Mouse (Mus musculus) mammary gland, adult 2 months (tissue): Measurements from ENCODE around the gene Gm3099. TPM values are rescaled to one million over a fixed set of nuclear protein-coding genes. Genes with fewer than 3 reads are reported as not detected.

Experiments used
- polyA plus RNA-seq: library from polyadenylated mRNA; depleted of rRNA; stranded (reverse); fragments of >200 nt; gene quantifications from 2 replicates; pipeline ENCODE4 v1.2.3, GENCODE M21; 2012; ENCODE audit warnings: low replicate concordance; rRNA removed

Gm3099 gene
- polyA plus RNA-seq: not detected in 2 replicates

DNA sequence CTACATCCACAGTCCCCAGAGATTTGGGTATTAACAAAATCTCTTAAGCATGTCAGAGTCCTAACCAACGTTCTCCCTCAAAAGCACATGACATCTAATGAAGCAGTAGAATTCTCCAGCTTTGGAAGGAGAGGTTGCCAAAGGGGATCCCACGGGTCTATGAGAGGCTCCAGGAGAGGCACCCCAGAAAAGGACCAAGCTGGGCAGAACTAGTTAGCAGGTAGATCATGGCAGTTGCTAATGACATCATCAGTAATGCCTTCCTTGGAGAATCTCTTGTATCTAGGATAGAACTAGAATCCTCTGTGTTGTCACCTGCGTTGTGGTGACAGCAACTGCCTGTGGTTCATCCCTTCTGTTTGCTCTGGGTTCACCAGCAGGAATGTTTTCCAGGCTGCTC is at the start of gene Gm3099:
TSS of gene Gm3099 (plus strand) at position 301 of the 400 bp plus-strand sequence.

DNA sequence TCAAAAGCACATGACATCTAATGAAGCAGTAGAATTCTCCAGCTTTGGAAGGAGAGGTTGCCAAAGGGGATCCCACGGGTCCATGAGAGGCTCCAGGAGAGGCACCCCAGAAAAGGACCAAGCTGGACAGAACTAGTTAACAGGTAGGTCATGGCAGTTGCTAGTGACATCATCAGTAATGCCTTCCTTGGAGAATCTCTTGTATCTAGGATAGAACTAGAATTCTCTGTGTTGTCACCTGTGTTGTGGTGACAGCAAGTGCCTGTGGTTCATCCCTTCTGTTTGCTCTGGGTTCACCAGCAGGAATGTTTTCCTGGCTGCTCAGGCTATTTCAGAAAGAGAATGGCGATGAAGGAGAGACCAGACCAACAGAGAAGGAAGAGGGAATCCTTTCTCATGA is 34.9 kb upstream of the Gm3099 start, which contains the start of gene Gm3095:
TSS of gene Gm3095 (plus strand) at position 301 of the 400 bp plus-strand sequence.

DNA sequence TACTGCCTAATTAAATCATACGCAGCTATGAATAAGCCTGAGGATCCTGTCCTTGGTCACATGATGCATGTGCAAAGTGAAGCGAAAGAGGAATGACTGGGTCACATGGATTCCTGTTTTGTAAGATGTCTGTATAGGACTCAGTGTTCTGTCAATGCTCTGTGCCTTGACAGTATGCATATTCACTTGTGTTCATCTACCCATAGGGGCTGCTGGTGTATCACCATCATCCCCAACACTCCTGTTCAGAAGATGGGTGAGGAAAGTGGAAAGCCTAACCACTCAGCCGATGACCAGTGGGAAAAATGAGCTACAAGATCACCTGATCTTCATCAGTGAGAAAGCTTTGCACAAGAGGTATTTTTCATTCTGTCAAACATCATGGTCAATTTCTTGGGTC is 25.4 kb downstream of the Gm3099 start, which contains the start of gene Gm5796:
TSS of gene Gm5796 (plus strand) at position 301 of the 400 bp plus-strand sequence.

Other genes starting within 250 kb of the Gm3099 start
- 0.55 TPM in 1 of 2 replicates, not detected in the other for gene Gm3002, start 188.3 kb upstream of the Gm3099 start, polyA plus RNA-seq
- not detected in 2 replicates for gene Gm3033, start 152.1 kb upstream of the Gm3099 start, polyA plus RNA-seq
- gene Gm2916, start 114.2 kb upstream of the Gm3099 start, polyA plus RNA-seq: not detected in 2 replicates
- not detected in 2 replicates for gene Gm3029, start 66.6 kb upstream of the Gm3099 start, polyA plus RNA-seq
- not detected in 2 replicates for gene Gm3095, start 34.8 kb upstream of the Gm3099 start, polyA plus RNA-seq
- not detected in 2 replicates for gene Gm5796, start 25.5 kb downstream of the Gm3099 start, polyA plus RNA-seq
- gene Gm3115, start 85.7 kb downstream of the Gm3099 start, polyA plus RNA-seq: not detected in 2 replicates
- gene Gm8108, start 112.1 kb downstream of the Gm3099 start, polyA plus RNA-seq: 0.22 TPM in 1 of 2 replicates, not detected in the other
- gene Gm3127, start 166.6 kb downstream of the Gm3099 start, polyA plus RNA-seq: not detected in 2 replicates
- not detected in 2 replicates for gene Gm2974, start 184.2 kb downstream of the Gm3099 start, polyA plus RNA-seq